Mouse (Mus musculus): ENCODE data around the gene Zbtb48.

GRCm38 (mm10) chr4:151989110-151989488 is 38.4 kb downstream of the Zbtb48 start:
- TF ChIP-seq CTCF (IDR thresholded peaks at IDR 0.05; ENCODE audit: insufficient read depth, low read depth, low read length) (no peak), POLR2A (IDR thresholded peaks at IDR 0.05; ENCODE audit: insufficient read depth, low read depth, low read length) (no peak)
